Mouse (Mus musculus): Measurements from ENCODE around the gene Arfrp1.

- no peak for TF ChIP-seq CTCF (conservative IDR thresholded peaks at IDR 0.05; ENCODE audit: low read length)
- no peak for TF ChIP-seq NANOG (IDR thresholded peaks at IDR 0.05; ENCODE audit: borderline replicate concordance, low read length)
- TF ChIP-seq POU5F1 (IDR thresholded peaks at IDR 0.05; ENCODE audit: borderline replicate concordance, low read length), result no peak
These were observed 38.5 kb upstream of the Arfrp1 start for GRCm38 (mm10) chr2:181403722-181404121.

All from E14TG2a.4 (cell line).